Mouse (Mus musculus) CH12.LX (cell line): ENCODE measurements around the gene Dab1.

Experiments used
- CTCF ChIP-seq, 2 experiments: IDR thresholded peaks in 1 of 2; conservative IDR thresholded peaks in 1 of 2; 2 replicates each; pipeline ENCODE4 v1.5.1; 2011 to 2012; ENCODE audit warnings: low read depth in 2 of 2, low read length in 2 of 2, improper control_type of control experiment in 1 of 2, inconsistent platforms in 1 of 2, mild to moderate bottlenecking in 1 of 2, moderate library complexity in 1 of 2
- MAX ChIP-seq: IDR thresholded peaks from 2 replicates; pipeline ENCODE4 v1.6.1; 2011; ENCODE audit warnings: low read length, improper control_type of control experiment
- MXI1 ChIP-seq: IDR thresholded peaks from 2 replicates; pipeline ENCODE4 v1.6.1; 2011; ENCODE audit warnings: mild to moderate bottlenecking, low read depth, low read length, improper control_type of control experiment
- MYC ChIP-seq: IDR thresholded peaks from 2 replicates; pipeline ENCODE4 v1.6.1; 2011; ENCODE audit warnings: low read depth, mild to moderate bottlenecking, improper control_type of control experiment, low read length
- RCOR1 ChIP-seq: conservative IDR thresholded peaks from 2 replicates; pipeline ENCODE4 v1.6.1; 2012; ENCODE audit warnings: low read depth, mild to moderate bottlenecking, inconsistent platforms, low read length, improper control_type of control experiment

- TF ChIP-seq MAX (no peak), MXI1 (no peak), RCOR1 (no peak), CTCF (conservative IDR thresholded peaks at IDR 0.05 in 1 of 2, IDR thresholded peaks at IDR 0.05 in 1 of 2; ENCODE audit: low read depth in 2 of 2, low read length in 2 of 2) (no peak), MYC (no peak)
These were observed 1150.4 kb downstream of the Dab1 start for GRCm38 (mm10) chr4:104769602-104770001.
